ENCODE assay signal across 23 mouse cellular contexts in genomic region chr12:75647663-75648062, GRCm38 (mm10). TPM values are rescaled to one million over a fixed set of nuclear protein-coding genes. Genes with fewer than 3 reads are reported as not detected.
DNase-seq lines count a peak whose midpoint lies in the region; ATAC-seq and TF ChIP-seq lines count a peak whose summit lies in the region.
"Had no signal": no experiment of that assay in that cellular context is flagged by ENCODE, and none has a peak within 500 bp of the region (broad histone marks: within the 10 kb centered on the region; RNA-seq: fewer than 3 reads in every experiment).

No protein-coding gene starts in this region.

- no peaks in the 10 kb centered on the region for H3K9me3 ChIP-seq in midbrain, postnatal 0 days (ENCODE audit: low read length)
- no peaks in the 10 kb centered on the region for H3K9me3 ChIP-seq in midbrain, embryonic 13.5 days
- H3K9me3 ChIP-seq: embryonic facial prominence, embryonic 12.5 days; forebrain, embryonic 12.5 days; heart, embryonic 13.5 days; hindbrain, embryonic 12.5 days; limb, embryonic 13.5 days; liver, embryonic 15.5 days had no signal

- H3K36me3 ChIP-seq in midbrain, postnatal 0 days (ENCODE audit: insufficient read depth, low read length): no peaks in the 10 kb centered on the region
- no peaks in the 10 kb centered on the region for H3K36me3 ChIP-seq in midbrain, embryonic 13.5 days
- H3K36me3 ChIP-seq: embryonic facial prominence, embryonic 12.5 days; forebrain, embryonic 12.5 days; hindbrain, embryonic 12.5 days; limb, embryonic 13.5 days; liver, embryonic 15.5 days; midbrain, embryonic 12.5 days had no signal

- no peaks in the 10 kb centered on the region for H3K27me3 ChIP-seq in midbrain, postnatal 0 days (ENCODE audit: insufficient read depth, low read length)
- no peaks in the 10 kb centered on the region for H3K27me3 ChIP-seq in midbrain, embryonic 13.5 days
- H3K27me3 ChIP-seq: embryonic facial prominence, embryonic 12.5 days; forebrain, embryonic 12.5 days; heart, embryonic 13.5 days; hindbrain, embryonic 12.5 days; limb, embryonic 13.5 days; liver, embryonic 15.5 days; midbrain, embryonic 12.5 days had no signal

- H3K4me1 ChIP-seq in midbrain, postnatal 0 days (ENCODE audit: insufficient read depth, low read length): peaks cover 8% of the 10 kb centered on the region
- peaks cover 14% of the 10 kb centered on the region for H3K4me1 ChIP-seq in midbrain, embryonic 13.5 days (replicated peaks)
- H3K4me1 ChIP-seq: embryonic facial prominence, embryonic 12.5 days; liver, embryonic 15.5 days had no signal

- ATAC-seq in midbrain, postnatal 0 days (ENCODE audit: low FRiP score): no peak
- no peak for ATAC-seq in midbrain, embryonic 13.5 days
- ATAC-seq: CD4-positive, CD25-positive, alpha-beta regulatory T cell, adult 4 months; inflammation-experienced regulatory T-cells, adult 6 months had no signal

- H3K4me3 ChIP-seq in layer of hippocampus, adult 2 months: no peak overlapping the region
- no peak overlapping the region for H3K4me3 ChIP-seq in midbrain, postnatal 0 days (ENCODE audit: low read depth, low read length)
- no peak overlapping the region for H3K4me3 ChIP-seq in midbrain, embryonic 13.5 days (replicated peaks)
- H3K4me3 ChIP-seq: embryonic facial prominence, embryonic 12.5 days; erythroblast, embryonic 14.5 days; forebrain, embryonic 12.5 days; heart, embryonic 13.5 days; hindbrain, embryonic 12.5 days; limb, embryonic 13.5 days; liver, embryonic 15.5 days; midbrain, embryonic 12.5 days had no signal

- intact Hi-C loops in heart, postnatal 14 days (cut with DNase I): no loop called here

- H3K27ac ChIP-seq in layer of hippocampus, adult 2 months: no peak overlapping the region
- no peak overlapping the region for H3K27ac ChIP-seq in midbrain, postnatal 0 days (ENCODE audit: low read depth, low read length)
- H3K27ac ChIP-seq in midbrain, embryonic 13.5 days: no peak overlapping the region
- H3K27ac ChIP-seq: embryonic facial prominence, embryonic 12.5 days; forebrain, embryonic 12.5 days; heart, embryonic 13.5 days; hindbrain, embryonic 12.5 days; limb, embryonic 13.5 days; liver, embryonic 15.5 days; midbrain, embryonic 12.5 days had no signal

- peak; percentile 24 for DNase-seq in heart, adult 11 months
- no peak for DNase-seq in heart, postnatal 14 days
- DNase-seq in layer of hippocampus, adult 2 months (ENCODE audit: low spot score in 2 of 2): no peak
- DNase-seq in layer of hippocampus, postnatal 36 days: no peak
- no peak for DNase-seq in midbrain, postnatal 0 days (ENCODE audit: low spot score)
- no peak for DNase-seq in adrenal gland, postnatal 4 days (ENCODE audit: low spot score in 2 of 2)
- DNase-seq: adrenal gland, adult 2 months; cerebellum, adult 11-12 months; cerebellum, postnatal 25 days; gastrocnemius, postnatal 10 days; layer of hippocampus, adult 9-11 months; lung, postnatal 10 days had no signal

- peak; percentile 54 for TF ChIP-seq CTCF in layer of hippocampus, adult 2 months (conservative IDR thresholded peaks at IDR 0.05)
- TF ChIP-seq CTCF in midbrain, postnatal 0 days (IDR thresholded peaks at IDR 0.05): peak; percentile 32; the same call in 1 of the 2 replicates

- no peak overlapping the region for H3K9ac ChIP-seq in midbrain, postnatal 0 days (replicated peaks; ENCODE audit: low read length, poor library complexity, severe bottlenecking)
- no peak overlapping the region for H3K9ac ChIP-seq in midbrain, embryonic 13.5 days (replicated peaks)
- H3K9ac ChIP-seq: embryonic facial prominence, embryonic 12.5 days; forebrain, embryonic 12.5 days; heart, embryonic 13.5 days; hindbrain, embryonic 12.5 days; limb, embryonic 13.5 days; liver, embryonic 15.5 days; midbrain, embryonic 12.5 days had no signal

- H3K4me2 ChIP-seq in midbrain, postnatal 0 days (ENCODE audit: low read depth, low read length, poor library complexity, severe bottlenecking): no peak overlapping the region
- H3K4me2 ChIP-seq in midbrain, embryonic 13.5 days (replicated peaks): no peak overlapping the region
- H3K4me2 ChIP-seq: embryonic facial prominence, embryonic 12.5 days; forebrain, embryonic 12.5 days; heart, embryonic 13.5 days; hindbrain, embryonic 12.5 days; limb, embryonic 13.5 days; liver, embryonic 15.5 days; midbrain, embryonic 12.5 days had no signal

- WGBS in midbrain, postnatal 0 days: 91% methylated on average over 2 of the region's 2 CpGs
- WGBS in midbrain, embryonic 13.5 days: 93% methylated on average over 2 of the region's 2 CpGs

RNA-seq across cellular contexts. Expression of gene Wdr89, which starts 21.7 kb away (rescaled TPM):
- total RNA-seq in heart, postnatal 14 days (2021): 1 to 10 TPM; 2.5 TPM
- total RNA-seq in layer of hippocampus, adult 2 months (2021): 1 to 10 TPM; 3.2 to 3.6 TPM
- total RNA-seq in layer of hippocampus, postnatal 36 days (2021): 1 to 10 TPM; 2.8 to 3.5 TPM
- 3.3 and 3.5 TPM in 2 replicates for total RNA-seq in midbrain, postnatal 0 days (2014; rRNA removed)
- polyA plus RNA-seq in midbrain, postnatal 0 days (2015; fragmentation: Nextera tagmentation; extraction: Ambion mirVana): 2.9 and 3.5 TPM in 2 replicates
- 7.3 and 7.5 TPM in 2 replicates for polyA plus RNA-seq in midbrain, embryonic 13.5 days (2015; fragmentation: Nextera tagmentation; extraction: Ambion mirVana)
- 1 to 10 TPM; 7.8 to 8.5 TPM for total RNA-seq in adrenal gland, postnatal 4 days (2021)

RNA-seq across cellular contexts. Expression of gene Ppp2r5e, which starts 51.6 kb away (rescaled TPM):
- 10 to 100 TPM; 35.3 to 36.2 TPM for total RNA-seq in heart, postnatal 14 days (2021)
- total RNA-seq in layer of hippocampus, adult 2 months (2021): 10 to 100 TPM; 79.1 to 80.1 TPM
- total RNA-seq in layer of hippocampus, postnatal 36 days (2021): 10 to 100 TPM; 80.4 to 82.1 TPM
- total RNA-seq in midbrain, postnatal 0 days (2014; rRNA removed): 32.9 and 45.7 TPM in 2 replicates
- 20.5 and 22.8 TPM in 2 replicates for polyA plus RNA-seq in midbrain, postnatal 0 days (2015; fragmentation: Nextera tagmentation; extraction: Ambion mirVana)
- 21.4 TPM in 2 replicates for polyA plus RNA-seq in midbrain, embryonic 13.5 days (2015; fragmentation: Nextera tagmentation; extraction: Ambion mirVana)
- total RNA-seq in adrenal gland, postnatal 4 days (2021): 10 to 100 TPM; 47.1 to 53.2 TPM
